Mouse (Mus musculus): ENCODE data around the gene Ffar1.

Gene Ffar1

DNA sequence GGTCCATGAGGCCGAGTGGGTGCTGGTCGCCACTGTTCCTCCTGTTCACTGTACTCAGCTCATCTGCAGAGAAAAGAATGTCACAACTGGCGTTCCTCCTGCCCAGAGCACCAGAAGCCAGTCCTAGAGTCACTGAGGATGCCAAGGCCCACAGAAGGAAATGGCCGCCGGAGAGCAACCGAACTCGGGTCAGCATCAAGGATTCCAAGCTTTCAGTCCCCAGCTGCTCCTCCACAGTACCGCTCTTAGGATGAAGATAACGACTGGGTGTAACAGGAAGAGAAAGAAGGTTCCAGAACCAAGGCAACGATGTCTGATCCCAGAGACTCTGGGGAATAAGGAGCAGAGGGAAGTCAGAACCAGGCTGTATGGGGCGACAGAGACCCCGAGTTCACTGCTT is at the start of gene Ffar1:
Gene Ffar1 (minus strand): TSS at position 101 of the 400 bp plus-strand sequence.
- no peak for DNase-seq (ENCODE audit: low read depth, low spot score)

DNA sequence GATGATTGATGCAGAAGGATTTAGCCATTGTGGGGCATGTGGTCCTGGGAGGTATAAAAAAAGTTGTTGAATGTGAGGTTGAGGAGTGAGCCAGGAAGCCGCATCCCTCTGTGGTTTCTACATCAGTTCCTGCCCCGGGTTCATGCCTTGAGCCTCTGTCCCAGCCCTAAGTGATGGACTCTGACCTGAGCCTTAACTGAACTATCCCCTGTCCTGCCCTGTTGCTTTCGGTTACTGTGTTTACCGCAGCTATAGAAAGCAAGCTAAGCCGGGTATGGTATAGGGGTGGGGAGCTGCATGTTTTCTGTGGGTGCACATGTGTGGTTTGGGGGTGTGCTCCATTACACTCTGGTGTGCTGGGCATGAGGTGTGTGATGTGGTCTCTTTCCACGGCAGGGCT is 48.4 kb upstream of the Ffar1 start:
- no peak for DNase-seq (ENCODE audit: low read depth, low spot score)

GRCm38 (mm10) chr7:30908992-30909431 is 47.6 kb upstream of the Ffar1 start:
- no peak for DNase-seq (ENCODE audit: low read depth, low spot score)

- peak; percentile 28 for DNase-seq (ENCODE audit: low read depth, low spot score)
Observed at GRCm38 (mm10) chr7:30908277-30908991, 47.1 kb upstream of the Ffar1 start.

GRCm38 (mm10) chr7:30904042-30904441 is 42.7 kb upstream of the Ffar1 start:
- DNase-seq (ENCODE audit: low read depth, low spot score) = no peak

- no peak for DNase-seq (ENCODE audit: low read depth, low spot score)
Observed at GRCm38 (mm10) chr7:30895217-30895616, 33.9 kb upstream of the Ffar1 start.

DNA sequence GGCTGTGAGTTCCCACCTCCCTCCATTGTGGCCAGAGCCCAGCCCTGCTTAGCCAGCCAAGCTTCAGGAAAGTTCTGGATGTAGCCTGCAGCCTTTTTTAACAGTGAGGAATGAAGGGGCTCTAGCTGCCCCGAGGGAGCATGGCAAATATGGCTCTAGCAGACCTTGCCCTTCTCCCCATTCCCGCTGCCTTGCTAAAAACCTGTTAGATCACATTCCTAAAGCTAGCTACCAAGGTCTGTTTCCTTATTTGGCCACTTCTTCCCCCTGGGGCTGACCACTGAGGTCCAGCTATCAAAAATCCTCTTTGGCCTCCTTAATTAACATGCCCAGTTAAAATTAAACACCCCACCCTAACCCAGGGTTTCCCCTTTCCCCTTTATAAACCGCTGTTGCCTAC is 31.2 kb upstream of the Ffar1 start:
- no peak for DNase-seq (ENCODE audit: low read depth, low spot score)

GRCm38 (mm10) chr7:30891746-30892145 is 30.4 kb upstream of the Ffar1 start:
- no peak for DNase-seq (ENCODE audit: low read depth, low spot score)

- DNase-seq (ENCODE audit: low read depth, low spot score) = no peak
Observed at GRCm38 (mm10) chr7:30890681-30891080, 29.3 kb upstream of the Ffar1 start.

- DNase-seq (ENCODE audit: low read depth, low spot score) = no peak
Observed at GRCm38 (mm10) chr7:30888786-30889185, 27.4 kb upstream of the Ffar1 start.

- no peak for DNase-seq (ENCODE audit: low read depth, low spot score)
Observed at GRCm38 (mm10) chr7:30887568-30888188, 26.3 kb upstream of the Ffar1 start.

DNA sequence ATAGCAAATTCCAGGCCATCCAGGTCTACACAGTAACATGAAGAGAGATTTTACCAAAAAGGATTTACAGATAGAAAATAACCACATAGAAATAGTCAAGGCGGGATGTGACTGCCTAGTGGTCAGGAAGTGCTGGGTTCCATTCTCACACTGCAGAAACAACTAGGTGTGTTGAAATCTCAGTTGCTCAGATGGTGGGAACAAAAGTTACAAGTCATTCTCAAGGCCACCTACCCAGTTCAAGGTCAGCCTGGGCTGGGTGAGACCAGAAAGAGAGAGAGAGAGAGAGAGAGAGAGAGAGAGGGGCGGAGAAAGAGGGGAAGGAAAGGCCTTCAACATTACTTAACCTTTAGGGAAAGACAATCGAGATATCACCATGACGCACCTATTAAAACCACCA is 25.5 kb upstream of the Ffar1 start:
- no peak for DNase-seq (ENCODE audit: low read depth, low spot score)

- no peak for DNase-seq (ENCODE audit: low read depth, low spot score)
Observed at GRCm38 (mm10) chr7:30884047-30884446, 22.7 kb upstream of the Ffar1 start.

GRCm38 (mm10) chr7:30881367-30881766 is 20.0 kb upstream of the Ffar1 start:
- no peak for DNase-seq (ENCODE audit: low read depth, low spot score)

DNA sequence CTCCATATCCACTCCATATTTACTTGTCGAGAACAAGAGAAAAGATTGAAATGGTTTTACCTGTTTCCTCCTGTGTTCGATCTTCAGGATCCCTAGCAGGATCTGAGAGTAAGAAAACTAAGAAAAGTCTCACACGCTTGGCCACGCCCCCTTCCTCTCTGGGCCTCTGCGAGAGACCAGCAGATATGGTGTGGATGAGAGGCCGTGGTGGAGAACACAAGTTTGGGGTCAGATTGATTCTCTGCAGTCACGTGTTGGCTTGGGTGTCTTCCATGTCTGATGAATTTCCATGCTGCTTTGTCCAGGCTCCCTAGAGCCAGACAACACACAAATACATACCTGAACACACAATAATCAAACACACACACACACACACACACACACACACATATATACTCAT is 18.8 kb upstream of the Ffar1 start, which contains the start of gene Cd22:
Gene Cd22 (minus strand): TSS at position 167 of the 400 bp plus-strand sequence.
- DNase-seq (ENCODE audit: low read depth, low spot score) = no peak

- DNase-seq (ENCODE audit: low read depth, low spot score) = no peak
Observed at GRCm38 (mm10) chr7:30878950-30879349, 17.6 kb upstream of the Ffar1 start.

DNA sequence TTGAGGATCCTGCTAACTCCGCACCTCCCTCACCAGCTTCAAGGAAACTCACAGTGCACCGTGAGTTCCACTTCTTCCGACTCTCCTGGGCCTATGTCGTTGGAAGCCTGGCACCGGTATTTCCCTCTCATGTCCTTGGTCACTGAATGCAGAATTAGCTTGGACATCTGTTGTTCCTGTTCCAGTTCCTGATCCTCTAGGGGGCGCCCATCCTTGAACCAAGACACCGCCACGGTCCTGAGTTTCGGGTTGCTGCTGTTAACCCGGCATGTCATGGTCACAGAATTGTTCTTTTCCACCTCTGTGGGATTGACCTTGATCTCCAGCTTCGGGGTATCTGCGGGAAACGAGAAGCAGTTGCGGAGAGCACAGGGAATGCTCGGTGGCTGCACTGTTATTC is 11.7 kb upstream of the Ffar1 start:
- peak; percentile 61 for DNase-seq (ENCODE audit: low read depth, low spot score)

DNA sequence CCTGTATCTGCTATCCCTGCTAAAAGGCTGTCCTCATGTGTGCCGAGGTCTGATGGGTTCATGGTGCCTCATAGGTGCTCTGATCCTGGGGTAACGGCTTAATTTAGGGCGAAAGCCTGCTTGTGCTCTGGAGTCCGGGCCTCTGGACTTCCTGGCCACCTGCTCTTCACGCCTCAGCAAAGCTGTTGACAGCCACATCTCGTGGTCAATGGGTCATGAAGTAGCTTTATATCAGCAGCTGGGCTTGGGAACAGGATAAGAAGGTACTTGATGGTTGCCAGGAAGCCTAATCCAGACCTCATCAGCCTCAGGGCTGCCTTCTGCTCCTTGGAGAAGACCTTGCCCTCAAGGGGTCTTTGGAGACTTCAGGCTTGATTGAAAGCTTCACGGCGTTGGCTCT is 2.0 kb upstream of the Ffar1 start:
- DNase-seq (ENCODE audit: low read depth, low spot score) = no peak

GRCm38 (mm10) chr7:30859635-30860402 is 1.5 kb downstream of the Ffar1 start:
- peak; percentile 58 for DNase-seq (ENCODE audit: low read depth, low spot score)

DNA sequence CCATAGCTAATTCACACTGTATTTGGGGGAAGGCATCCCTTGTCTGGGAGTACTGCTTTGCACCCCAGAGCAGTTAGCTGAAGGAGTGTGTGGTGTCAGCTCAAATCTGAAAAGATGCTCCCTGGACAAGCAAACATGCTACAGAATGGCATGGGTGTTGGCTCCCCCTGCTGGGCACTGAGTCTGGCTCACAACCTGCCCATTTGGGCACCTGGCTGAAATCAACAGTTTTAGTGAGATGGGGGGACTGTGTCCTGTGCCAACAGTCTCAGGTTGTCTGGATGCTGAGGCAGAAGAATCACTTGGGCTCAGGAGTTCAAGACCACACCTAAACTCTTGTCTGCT is 2.1 kb downstream of the Ffar1 start:
- DNase-seq (ENCODE audit: low read depth, low spot score) = peak; percentile 59

DNA sequence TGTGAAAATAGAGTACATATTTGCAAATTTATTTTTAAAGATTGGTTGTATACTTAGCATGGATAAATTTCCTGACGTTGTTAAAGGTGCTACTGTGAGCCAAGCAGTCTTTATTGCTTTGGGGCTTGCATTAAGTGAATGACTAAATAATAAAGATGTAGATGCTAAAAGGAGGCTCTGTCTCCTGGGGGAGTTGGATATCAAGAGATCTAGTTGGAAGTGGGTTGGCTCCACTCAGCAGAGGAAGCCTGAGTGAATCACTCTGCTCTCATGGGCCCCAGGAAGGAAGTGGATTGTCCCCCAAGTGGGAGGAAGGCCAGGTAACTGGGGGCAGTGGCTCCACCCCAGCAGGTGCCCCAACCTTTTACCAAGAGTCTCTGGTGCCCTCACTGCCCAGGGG is 3.6 kb downstream of the Ffar1 start:
- DNase-seq (ENCODE audit: low read depth, low spot score) = no peak

DNA sequence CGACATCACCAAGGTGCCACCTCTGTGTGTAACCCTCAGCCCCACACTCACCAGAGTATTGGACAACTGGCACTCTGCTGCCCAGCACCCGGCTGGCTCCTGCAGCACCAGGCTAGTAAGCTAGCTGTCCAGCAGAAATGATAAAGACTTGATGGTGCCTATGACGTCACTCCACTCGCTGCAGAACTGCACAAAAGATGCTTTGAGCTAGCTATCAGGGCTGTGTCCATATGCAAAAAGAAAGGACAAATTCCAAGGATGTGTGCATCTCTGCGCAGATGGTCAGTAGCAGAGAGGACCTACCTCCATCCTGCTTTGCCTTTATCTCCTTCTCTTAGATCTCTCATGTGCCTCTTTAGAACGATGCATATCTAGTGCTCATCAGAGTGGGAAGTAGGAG is 5.3 kb downstream of the Ffar1 start, which contains the start of gene Ffar3:
Gene Ffar3 (minus strand): TSS at position 101 of the 400 bp plus-strand sequence.
- no peak for DNase-seq (ENCODE audit: low read depth, low spot score)

DNA sequence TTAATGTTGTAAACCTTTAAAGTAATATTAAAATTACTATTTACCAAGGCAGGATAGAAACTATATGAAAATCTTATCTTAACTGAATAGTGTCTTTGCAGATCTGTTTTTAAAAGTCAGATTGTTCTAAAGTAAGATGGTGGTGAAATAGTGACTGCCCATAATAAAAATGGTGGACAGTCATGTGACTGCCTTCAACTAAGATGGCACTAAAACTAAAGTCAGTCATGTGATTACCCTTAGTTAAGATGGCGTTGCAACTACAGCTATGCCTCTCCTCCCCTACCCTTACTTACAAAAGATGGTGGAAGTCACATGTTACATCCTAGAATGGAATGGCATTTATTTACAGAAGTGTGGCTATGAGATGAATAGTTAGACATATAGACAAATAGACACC is 9.9 kb downstream of the Ffar1 start:
- no peak for DNase-seq (ENCODE audit: low read depth, low spot score)

Measured in WW6 (cell line).